Mouse (Mus musculus) liver, postnatal 0 days (tissue): Measurements from ENCODE around the gene Clec2l.

Experiments used
- CTCF ChIP-seq: sonication (generic); IDR thresholded peaks from 2 replicates; pipeline ENCODE4 v1.5.1; 2016; ENCODE audit warnings: antibody characterized with exemption, low read depth
- EP300 ChIP-seq: IDR thresholded peaks from 2 replicates; pipeline ENCODE4 v1.6.1; 2016; ENCODE audit warnings: antibody characterized with exemption, low read depth, mild to moderate bottlenecking

- peak; percentile 56 for TF ChIP-seq CTCF
- TF ChIP-seq EP300, result no peak
These were observed 13.3 kb upstream of the Clec2l start for GRCm38 (mm10) chr6:38649545-38649944.
